Mouse (Mus musculus): ENCODE data around the gene Dag1. TPM values are rescaled to one million over a fixed set of nuclear protein-coding genes. Genes with fewer than 3 reads are reported as not detected.

Gene Dag1
- polyA plus RNA-seq, 1 experiment from 2014 or later: 57.8 TPM

GRCm38 (mm10) chr9:108244540-108244939 lies 19.2 kb downstream of the Dag1 start:
- no peak for ATAC-seq
- WGBS: 97% methylated on average over 3 of the region's 3 CpGs
- no peak overlapping the region for H3K27ac ChIP-seq

GRCm38 (mm10) chr9:108239951-108240350 lies 23.8 kb downstream of the Dag1 start:
- WGBS: 84% methylated on average over 5 of the region's 5 CpGs
- no peak overlapping the region for H3K4me3 ChIP-seq (replicated peaks)
- H3K9ac ChIP-seq (replicated peaks): no peak overlapping the region
- no peaks in the 10 kb centered on the region for H3K9me3 ChIP-seq
- no peaks in the 10 kb centered on the region for H3K27me3 ChIP-seq
- no peaks in the 10 kb centered on the region for H3K4me1 ChIP-seq (replicated peaks)
- no peak overlapping the region for H3K27ac ChIP-seq
- no peak for ATAC-seq
- peaks cover 15% of the 10 kb centered on the region for H3K36me3 ChIP-seq
- no peak overlapping the region for H3K4me2 ChIP-seq (replicated peaks)

More at GRCm38 (mm10) chr9:108244540-108244939, 19.2 kb downstream of the Dag1 start:
- no peaks in the 10 kb centered on the region for H3K9me3 ChIP-seq
- peaks cover 21% of the 10 kb centered on the region for H3K36me3 ChIP-seq
- no peaks in the 10 kb centered on the region for H3K4me1 ChIP-seq (replicated peaks)
- no peak overlapping the region for H3K4me3 ChIP-seq (replicated peaks)
- no peak overlapping the region for H3K9ac ChIP-seq (replicated peaks)
- H3K27me3 ChIP-seq: no peaks in the 10 kb centered on the region
- no peak overlapping the region for H3K4me2 ChIP-seq (replicated peaks)

- Histone ChIP-seq H3K27ac (no peak overlapping the region), H3K27me3 (no peaks in the 10 kb centered on the region), H3K4me3 (replicated peaks) (no peak overlapping the region), H3K36me3 (peaks cover 15% of the 10 kb centered on the region), H3K4me1 (replicated peaks) (no peaks in the 10 kb centered on the region), H3K4me2 (replicated peaks) (no peak overlapping the region), H3K9ac (replicated peaks) (no peak overlapping the region), H3K9me3 (no peaks in the 10 kb centered on the region)
- ATAC-seq: no peak
- 88% methylated on average over 3 of the region's 3 CpGs for WGBS
Measured at GRCm38 (mm10) chr9:108238831-108239230, 24.9 kb downstream of the Dag1 start.

GRCm38 (mm10) chr9:108238402-108238801 lies 25.4 kb downstream of the Dag1 start:
- Histone ChIP-seq H3K4me2 (replicated peaks) (no peak overlapping the region), H3K4me3 (replicated peaks) (no peak overlapping the region), H3K36me3 (peaks cover 11% of the 10 kb centered on the region), H3K27ac (no peak overlapping the region), H3K4me1 (replicated peaks) (no peaks in the 10 kb centered on the region), H3K27me3 (no peaks in the 10 kb centered on the region), H3K9me3 (no peaks in the 10 kb centered on the region), H3K9ac (replicated peaks) (no peak overlapping the region)
- WGBS: 88% methylated on average over 2 of the region's 2 CpGs
- ATAC-seq: no peak

- no peak overlapping the region for H3K9ac ChIP-seq (replicated peaks)
- H3K9me3 ChIP-seq: no peaks in the 10 kb centered on the region
- peaks cover 6% of the 10 kb centered on the region; the same call in 1 of the 2 replicates for H3K36me3 ChIP-seq
- WGBS: 94% methylated on average over 2 of the region's 2 CpGs
- no peak for ATAC-seq
- H3K4me1 ChIP-seq (replicated peaks): no peaks in the 10 kb centered on the region
- H3K4me2 ChIP-seq (replicated peaks): no peak overlapping the region
- no peak overlapping the region for H3K27ac ChIP-seq
- no peaks in the 10 kb centered on the region for H3K27me3 ChIP-seq
- H3K4me3 ChIP-seq (replicated peaks): no peak overlapping the region
Measured at GRCm38 (mm10) chr9:108234682-108235081, 29.1 kb downstream of the Dag1 start.

- Histone ChIP-seq H3K4me1 (replicated peaks) (no peaks in the 10 kb centered on the region), H3K9me3 (no peaks in the 10 kb centered on the region), H3K4me2 (replicated peaks) (no peak overlapping the region), H3K36me3 (peaks cover under 1% of the 10 kb centered on the region; the same call in 1 of the 2 replicates), H3K27me3 (no peaks in the 10 kb centered on the region), H3K9ac (replicated peaks) (no peak overlapping the region), H3K4me3 (replicated peaks) (no peak overlapping the region), H3K27ac (no peak overlapping the region)
- no peak for ATAC-seq
- 97% methylated on average over 2 of the region's 2 CpGs for WGBS
Measured at GRCm38 (mm10) chr9:108232908-108233307, 30.9 kb downstream of the Dag1 start.

- no peak overlapping the region for H3K9ac ChIP-seq (replicated peaks)
- H3K4me3 ChIP-seq (replicated peaks): no peak overlapping the region
- ATAC-seq: no peak
- H3K9me3 ChIP-seq: no peaks in the 10 kb centered on the region
- H3K4me1 ChIP-seq (replicated peaks): no peaks in the 10 kb centered on the region
- no peak overlapping the region for H3K27ac ChIP-seq
- no peaks in the 10 kb centered on the region for H3K27me3 ChIP-seq
- 45% methylated on average over 2 of the region's 2 CpGs for WGBS
- no peak overlapping the region for H3K4me2 ChIP-seq (replicated peaks)
- H3K36me3 ChIP-seq: peaks cover 7% of the 10 kb centered on the region
Measured at GRCm38 (mm10) chr9:108227911-108228649, 35.7 kb downstream of the Dag1 start.

GRCm38 (mm10) chr9:108225166-108225565 lies 38.6 kb downstream of the Dag1 start:
- no peak overlapping the region for H3K4me3 ChIP-seq (replicated peaks)
- no peak for ATAC-seq
- WGBS: 86% methylated on average over 2 of the region's 2 CpGs

GRCm38 (mm10) chr9:108223633-108224032 lies 40.1 kb downstream of the Dag1 start:
- H3K9me3 ChIP-seq: no peaks in the 10 kb centered on the region
- H3K36me3 ChIP-seq: peaks cover 7% of the 10 kb centered on the region; the same call in 1 of the 2 replicates
- no peak overlapping the region for H3K4me3 ChIP-seq (replicated peaks)
- no peak overlapping the region for H3K4me2 ChIP-seq (replicated peaks)
- H3K9ac ChIP-seq (replicated peaks): no peak overlapping the region
- WGBS: 96% methylated on average over 1 of the region's 1 CpGs
- H3K27me3 ChIP-seq: no peaks in the 10 kb centered on the region
- H3K4me1 ChIP-seq (replicated peaks): no peaks in the 10 kb centered on the region
- ATAC-seq: no peak
- no peak overlapping the region for H3K27ac ChIP-seq

More at GRCm38 (mm10) chr9:108225166-108225565, 38.6 kb downstream of the Dag1 start:
- Histone ChIP-seq H3K27me3 (no peaks in the 10 kb centered on the region), H3K4me2 (replicated peaks) (no peak overlapping the region), H3K9me3 (no peaks in the 10 kb centered on the region), H3K36me3 (peaks cover 7% of the 10 kb centered on the region), H3K9ac (replicated peaks) (no peak overlapping the region), H3K4me1 (replicated peaks) (no peaks in the 10 kb centered on the region), H3K27ac (no peak overlapping the region)

- Histone ChIP-seq H3K4me3 (replicated peaks) (no peak overlapping the region), H3K4me1 (replicated peaks) (no peaks in the 10 kb centered on the region), H3K9ac (replicated peaks) (no peak overlapping the region), H3K9me3 (no peaks in the 10 kb centered on the region), H3K4me2 (replicated peaks) (no peak overlapping the region), H3K36me3 (peaks cover 22% of the 10 kb centered on the region), H3K27me3 (no peaks in the 10 kb centered on the region), H3K27ac (no peak overlapping the region)
- ATAC-seq: no peak
- 93% methylated on average over 3 of the region's 3 CpGs for WGBS
Measured at GRCm38 (mm10) chr9:108221566-108221965, 42.2 kb downstream of the Dag1 start.

GRCm38 (mm10) chr9:108220380-108220774 lies 43.4 kb downstream of the Dag1 start:
- Histone ChIP-seq H3K9me3 (no peaks in the 10 kb centered on the region), H3K36me3 (peaks cover 28% of the 10 kb centered on the region), H3K4me3 (replicated peaks) (no peak overlapping the region), H3K27ac (no peak overlapping the region), H3K27me3 (no peaks in the 10 kb centered on the region), H3K9ac (replicated peaks) (no peak overlapping the region), H3K4me1 (replicated peaks) (no peaks in the 10 kb centered on the region), H3K4me2 (replicated peaks) (no peak overlapping the region)
- ATAC-seq: no peak
- 94% methylated on average over 1 of the region's 1 CpGs for WGBS

- H3K4me2 ChIP-seq (replicated peaks): no peak overlapping the region
- no peak overlapping the region for H3K27ac ChIP-seq
- no peaks in the 10 kb centered on the region for H3K9me3 ChIP-seq
- no peaks in the 10 kb centered on the region for H3K27me3 ChIP-seq
- no peaks in the 10 kb centered on the region for H3K4me1 ChIP-seq (replicated peaks)
- no peak overlapping the region for H3K4me3 ChIP-seq (replicated peaks)
- 93% methylated on average over 12 of the region's 12 CpGs for WGBS
- H3K36me3 ChIP-seq: peaks cover 31% of the 10 kb centered on the region
- ATAC-seq: no peak
- no peak overlapping the region for H3K9ac ChIP-seq (replicated peaks)
Measured at GRCm38 (mm10) chr9:108219766-108220379, 43.9 kb downstream of the Dag1 start.
